Mouse (Mus musculus) frontal cortex, postnatal 14 days (tissue): ENCODE results near the gene Slc35e3.

Experiments
- DNase-seq, 2 experiments: peaks; one replicate each; pipeline ENCODE4 v3.0.0; 2022; ENCODE audit warnings: low spot score in 2 of 2

Slc35e3 gene

DNA sequence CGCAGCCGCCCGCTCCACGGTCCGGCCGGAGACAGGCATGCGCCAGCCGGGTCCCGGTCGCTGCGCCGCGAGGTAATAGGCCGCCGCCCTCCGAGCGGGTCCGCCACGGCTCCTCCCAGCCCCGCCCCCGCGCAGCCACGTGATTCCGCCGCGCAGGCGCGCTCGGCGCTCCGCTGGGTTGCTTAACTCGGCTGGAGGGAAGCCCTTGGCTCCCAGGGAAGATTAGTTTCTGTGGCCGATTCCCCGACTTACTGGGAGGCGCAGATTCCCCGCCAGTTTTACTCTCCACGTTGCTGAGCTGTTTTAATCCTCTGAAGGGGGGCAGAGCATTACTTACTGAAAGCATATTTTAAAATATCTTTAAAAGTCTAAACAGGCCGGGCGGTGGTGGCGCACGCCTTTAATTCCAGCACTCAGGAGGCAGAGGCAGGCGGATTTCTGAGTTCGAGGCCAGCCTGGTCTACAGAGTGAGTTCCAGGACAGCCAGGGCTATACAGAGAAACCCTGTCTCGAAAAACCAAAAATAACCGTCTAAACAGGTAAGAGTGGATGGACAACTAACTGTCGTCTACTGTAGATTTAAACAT, at the start of gene Slc35e3:
TSS of gene Slc35e3 (minus strand) at position 69 of the 587 bp plus-strand sequence.
- DNase-seq = peak; percentile 86 to 91

DNA sequence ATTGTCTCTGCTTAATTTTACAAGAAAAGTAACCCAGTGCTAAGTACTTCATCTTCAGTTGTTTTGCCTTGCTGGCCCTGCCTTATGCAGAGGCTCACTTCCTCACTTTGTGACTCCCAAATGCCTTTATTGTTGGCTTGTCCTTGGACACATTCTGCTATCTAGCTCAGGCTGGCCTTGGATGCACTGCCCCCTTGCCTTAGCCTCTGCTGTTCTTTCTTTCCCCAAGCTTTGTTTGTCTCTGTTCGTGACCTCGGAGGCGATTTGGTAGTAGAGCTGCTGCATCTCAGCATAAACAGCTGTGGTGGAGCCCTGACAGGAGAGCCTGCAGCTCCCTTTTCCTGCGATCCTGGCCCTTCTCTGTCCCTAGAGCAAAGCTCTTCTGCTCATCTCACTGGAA, 49.0 kb upstream of the Slc35e3 start:
- DNase-seq = no peak

- no peak for DNase-seq
Measured at GRCm38 (mm10) chr10:117793436-117794030, 47.4 kb upstream of the Slc35e3 start.

DNA sequence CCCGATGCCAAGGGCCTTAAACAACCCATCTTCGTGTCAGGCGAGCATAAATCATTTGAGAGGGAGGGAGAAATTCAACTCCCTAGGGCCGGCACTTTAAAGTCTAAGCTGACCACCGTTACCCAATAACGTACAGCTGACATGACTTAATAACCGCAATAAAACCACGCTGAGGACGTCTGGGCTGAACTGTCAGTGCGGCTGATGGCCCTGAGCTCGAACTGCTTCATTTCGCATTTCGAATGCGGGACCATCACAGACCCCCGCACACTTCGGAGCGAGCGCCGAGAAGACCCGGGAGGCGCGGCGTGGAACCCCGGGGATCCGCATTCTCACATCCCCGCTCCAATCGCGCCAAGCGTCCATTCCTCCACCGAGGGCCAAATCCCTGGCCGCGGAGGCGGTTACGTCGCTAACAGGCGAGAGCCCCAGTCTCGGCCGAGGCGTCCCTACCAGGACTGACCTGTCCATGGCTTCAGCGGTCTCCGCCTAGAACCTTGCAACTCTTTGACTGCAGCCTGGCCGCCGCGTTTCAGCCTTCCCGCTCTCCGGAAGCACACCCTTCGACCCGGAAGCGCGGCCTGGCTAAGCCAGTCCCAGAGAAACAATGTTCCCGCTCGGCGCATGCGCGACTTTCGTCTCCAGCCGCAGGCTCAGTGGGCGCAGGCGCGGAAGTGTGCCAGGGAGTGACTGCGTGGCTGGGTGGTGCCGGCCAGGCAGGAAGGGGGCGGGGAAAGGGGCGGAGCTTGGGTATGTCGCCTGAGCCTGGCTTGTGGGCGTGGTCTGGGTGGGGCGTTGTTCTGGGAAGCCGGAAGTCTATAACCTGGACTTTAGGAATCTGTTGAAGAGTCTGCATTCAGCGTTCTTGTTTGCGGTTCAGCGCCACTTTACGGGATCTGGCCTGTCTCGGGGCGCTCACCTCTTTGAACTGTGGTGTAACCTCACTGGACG, 46.3 kb upstream of the Slc35e3 start, which contains the start of gene Nup107:
TSS of gene Nup107 (minus strand) at position 565 of the 951 bp plus-strand sequence.
- peak; percentile 99 to 100 for DNase-seq

GRCm38 (mm10) chr10:117791171-117791470, 45.0 kb upstream of the Slc35e3 start:
- no peak for DNase-seq

- DNase-seq = no peak
Measured at GRCm38 (mm10) chr10:117790421-117791170, 44.4 kb upstream of the Slc35e3 start.

- DNase-seq = no peak
Measured at GRCm38 (mm10) chr10:117790011-117790410, 43.8 kb upstream of the Slc35e3 start.

DNA sequence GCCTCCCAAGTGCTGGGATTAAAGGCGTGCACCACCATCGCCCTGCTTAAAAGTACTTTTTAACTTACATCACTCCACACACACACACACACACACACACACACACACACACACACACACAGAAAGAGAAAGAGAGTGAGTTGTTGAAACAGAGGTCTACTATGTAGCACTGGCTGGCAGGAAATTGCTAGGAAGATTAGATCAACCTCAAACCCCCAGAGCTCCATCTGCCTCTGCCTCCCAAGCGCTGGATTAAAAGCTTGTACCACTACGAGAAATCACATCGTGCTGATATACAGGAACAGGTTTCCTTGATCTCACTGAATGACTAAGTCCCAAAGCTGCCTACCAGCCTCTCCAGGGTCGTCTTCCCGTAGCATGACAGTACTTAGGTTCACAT, 38.5 kb upstream of the Slc35e3 start:
- no peak for DNase-seq

DNA sequence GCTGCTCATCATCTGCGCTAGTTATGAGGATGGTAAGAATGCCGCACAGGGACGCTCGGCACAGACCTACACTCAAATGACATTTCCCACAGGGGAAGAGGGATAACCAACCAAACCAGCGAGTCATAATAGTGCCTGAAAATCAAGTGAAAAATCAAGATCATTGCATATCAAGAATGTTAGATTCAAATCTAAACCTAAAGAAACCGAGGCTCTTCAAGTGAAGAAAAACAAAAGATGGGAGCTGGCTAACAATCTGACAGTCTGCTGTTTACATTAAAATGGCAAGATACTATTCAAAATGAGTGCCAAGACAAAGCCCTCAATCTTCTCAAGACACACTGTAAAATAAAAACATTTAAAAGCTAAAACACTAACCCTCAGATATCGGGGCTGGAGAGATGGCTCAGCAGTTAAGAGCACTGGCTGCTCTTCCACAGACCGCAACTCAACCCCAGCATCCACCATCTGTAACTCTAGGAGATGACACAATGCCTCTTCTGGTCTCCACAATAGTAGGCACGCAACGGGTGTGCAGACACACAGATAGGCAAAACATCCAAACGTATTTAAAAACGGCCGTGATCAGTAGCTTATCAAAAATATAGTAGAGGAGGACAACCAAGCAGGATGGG, 37.7 kb upstream of the Slc35e3 start:
- DNase-seq = no peak

DNA sequence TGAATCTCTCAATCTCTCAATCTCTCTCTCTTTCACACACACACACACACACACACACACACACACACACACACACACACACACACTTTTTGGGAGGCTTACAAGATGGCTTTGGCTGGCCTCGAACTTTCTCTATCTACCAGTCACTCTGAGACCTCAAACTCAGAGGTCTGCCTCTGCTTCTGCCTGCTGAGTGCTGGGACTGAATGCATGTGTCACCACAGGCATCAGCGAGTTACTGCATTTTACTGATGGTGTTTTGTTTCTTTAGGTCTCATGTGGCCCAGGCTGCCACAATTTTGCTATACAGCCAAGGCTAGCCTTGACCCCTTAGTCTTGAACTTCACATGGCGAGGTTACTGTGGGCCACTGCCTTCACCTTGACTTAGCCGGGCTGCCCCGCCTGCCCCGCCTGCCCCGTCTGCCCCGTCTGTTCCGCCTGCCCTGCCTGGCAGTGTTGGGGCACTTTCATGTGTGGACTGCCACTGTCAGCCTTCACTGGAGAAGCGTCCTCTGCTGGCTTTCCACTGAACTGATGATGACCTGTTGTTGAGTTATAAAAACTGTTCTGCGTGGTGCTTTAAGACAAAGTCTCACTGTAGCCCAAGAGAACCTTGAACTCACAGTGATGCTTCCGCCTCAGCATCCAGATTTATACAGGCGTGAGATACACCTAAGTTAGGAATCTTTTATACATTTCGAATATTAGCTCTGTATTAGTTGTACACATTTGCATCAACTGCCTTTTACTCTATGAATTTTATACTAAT, 36.5 kb upstream of the Slc35e3 start:
- no peak for DNase-seq

DNA sequence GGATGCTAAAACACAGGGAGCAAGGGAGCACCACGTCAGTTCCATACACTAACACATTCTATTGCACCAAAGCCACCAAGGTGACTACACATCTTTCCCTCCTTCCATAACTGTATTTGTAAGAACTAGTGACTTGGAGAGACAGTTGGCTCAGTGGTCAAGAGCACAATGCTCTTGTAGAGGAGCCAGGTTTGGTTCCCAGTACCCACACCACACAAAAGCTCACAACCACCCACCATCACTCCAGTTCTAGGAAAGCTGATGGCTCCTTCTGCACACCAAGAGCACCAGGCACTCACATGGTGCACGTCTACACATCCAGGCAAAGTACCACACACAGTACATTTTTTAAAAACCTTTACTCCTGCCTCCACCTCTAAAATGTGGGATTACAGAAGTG, 35.9 kb upstream of the Slc35e3 start:
- no peak for DNase-seq

DNA sequence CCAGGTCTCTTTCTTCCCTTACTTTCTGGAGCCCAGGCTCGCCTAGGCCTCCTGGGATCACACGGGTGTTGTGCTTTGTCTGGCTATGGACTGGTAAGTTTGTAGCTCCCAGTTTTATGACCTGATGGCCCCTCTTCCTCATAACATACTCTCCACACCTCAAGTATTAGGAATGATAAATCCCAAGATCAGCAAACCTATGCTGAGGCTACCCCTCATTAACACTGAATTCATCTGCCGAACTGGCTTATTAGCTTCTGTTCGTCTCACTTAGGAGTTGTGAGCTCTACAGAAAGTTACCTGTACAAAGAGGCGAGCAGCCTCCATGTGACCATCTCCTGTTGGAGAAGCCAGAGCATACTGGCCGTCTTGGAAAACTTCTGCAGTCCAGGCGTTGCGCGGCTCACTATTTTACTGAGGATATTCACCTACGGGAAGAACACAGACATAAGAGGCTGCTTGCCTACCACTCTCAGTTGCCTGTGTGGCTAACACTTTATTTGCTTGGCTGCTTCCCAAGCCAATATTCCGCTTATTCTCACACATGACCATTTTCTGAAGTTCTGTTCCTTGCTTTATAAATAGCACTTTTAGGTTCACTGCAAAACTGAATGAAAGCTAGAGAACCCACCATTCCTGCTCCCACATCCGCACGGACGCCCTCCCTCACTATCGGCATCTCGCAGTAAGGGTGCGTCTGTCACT, 35.0 kb upstream of the Slc35e3 start:
- DNase-seq = no peak

- no peak for DNase-seq
Measured at GRCm38 (mm10) chr10:117780306-117780911, 34.2 kb upstream of the Slc35e3 start.

GRCm38 (mm10) chr10:117779581-117780305, 33.6 kb upstream of the Slc35e3 start:
- DNase-seq = no peak

DNA sequence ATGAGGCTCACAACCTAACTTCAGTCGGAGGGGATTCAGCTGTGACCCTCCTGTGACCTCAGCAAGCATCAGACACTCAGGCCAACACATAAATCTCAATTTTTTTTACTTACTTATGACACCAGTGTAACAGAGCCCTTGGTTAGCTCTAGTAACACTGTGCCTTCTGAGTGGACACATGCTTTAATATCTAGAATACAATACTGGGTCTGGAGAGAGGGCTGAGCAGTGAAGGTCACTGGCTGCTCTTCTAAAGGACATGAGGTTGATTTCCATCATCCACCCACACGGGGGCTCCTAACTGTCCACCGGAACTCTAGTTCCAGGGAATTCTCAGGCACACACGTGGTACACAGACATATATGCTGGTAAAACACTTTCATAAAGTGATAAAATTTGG, 32.8 kb upstream of the Slc35e3 start:
- DNase-seq = no peak

GRCm38 (mm10) chr10:117778328-117778910, 32.3 kb upstream of the Slc35e3 start:
- DNase-seq = no peak

GRCm38 (mm10) chr10:117777501-117778327, 31.5 kb upstream of the Slc35e3 start:
- no peak for DNase-seq

- DNase-seq = no peak
Measured at GRCm38 (mm10) chr10:117777103-117777470, 30.9 kb upstream of the Slc35e3 start.
